Mouse (Mus musculus) lung, postnatal 0 days (tissue): ENCODE data around the gene Srek1ip1.

Experiments used
- CTCF ChIP-seq: IDR thresholded peaks from 2 replicates; pipeline ENCODE4 v1.5.1; 2016; ENCODE audit warnings: antibody characterized with exemption, mild to moderate bottlenecking
- EP300 ChIP-seq: IDR thresholded peaks from 2 replicates; pipeline ENCODE4 v1.6.1; 2016; ENCODE audit warnings: antibody characterized with exemption, mild to moderate bottlenecking, control low read depth

DNA sequence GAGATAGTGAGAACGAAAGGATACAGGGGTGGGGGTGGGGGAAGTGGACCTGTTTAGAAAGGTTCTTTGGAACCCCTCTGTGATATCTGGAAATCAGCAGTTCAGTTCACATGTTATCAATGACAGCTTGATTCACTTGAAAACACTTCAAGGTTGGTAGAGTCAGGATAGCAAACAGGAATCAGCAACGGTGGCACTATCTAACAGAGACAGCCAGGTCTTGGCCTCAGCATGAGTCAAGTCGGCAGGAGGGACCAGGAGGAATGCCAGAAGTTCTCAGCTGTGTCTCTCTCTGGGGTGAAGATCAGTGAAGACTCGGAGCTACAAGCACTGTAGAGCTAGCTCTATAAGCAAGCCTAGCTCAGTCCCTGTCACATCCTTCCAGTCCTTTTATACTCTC, 86.2 kb downstream of the Srek1ip1 start:
- TF ChIP-seq CTCF (no peak), EP300 (no peak)
